Mouse (Mus musculus) C2C12 (cell line): ENCODE measurements around the gene Zfhx3.

Experiments
- CTCF ChIP-seq: IDR thresholded peaks from one replicate; pipeline ENCODE4 v1.5.1; 2011; ENCODE audit not compliant: control insufficient read depth, insufficient read depth, insufficient read length
- MYOD1 ChIP-seq: IDR thresholded peaks from one replicate; pipeline ENCODE4 v1.6.1; 2011; ENCODE audit warnings: low read depth; ENCODE audit not compliant: control insufficient read depth, insufficient read length

DNA sequence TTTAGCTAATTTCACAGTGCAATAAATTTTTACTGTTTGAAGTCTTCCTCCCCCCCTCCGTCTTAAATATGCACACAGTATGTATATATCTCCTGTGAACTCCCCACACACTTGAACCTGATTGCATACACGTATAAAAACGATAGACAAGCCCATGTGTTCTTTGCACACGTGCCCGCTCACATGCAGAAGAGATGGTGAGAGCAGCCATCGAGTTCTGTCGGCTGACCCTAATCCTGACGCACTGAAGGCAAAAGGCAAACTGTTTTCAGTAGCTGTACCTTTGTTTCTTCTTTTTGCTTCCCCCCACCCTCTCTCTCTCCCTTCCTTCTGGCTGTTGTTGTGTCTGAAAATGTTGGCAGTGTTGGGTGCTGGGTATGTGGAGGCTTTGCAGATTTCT is 18.4 kb downstream of the Zfhx3 start:
- no peak for TF ChIP-seq CTCF
- no peak for TF ChIP-seq MYOD1
